Mouse (Mus musculus) testis, adult 2 months (tissue): ENCODE data around the gene Ptprf. TPM values are rescaled to one million over a fixed set of nuclear protein-coding genes. Genes with fewer than 3 reads are reported as not detected.

ENCODE experiments used
- H3K27ac ChIP-seq: fragments of 200-500 bp; 2 replicates; pipeline ENCODE4 v1.5.1; 2012; ENCODE audit warnings: low read depth, low read length; ENCODE audit not compliant: control insufficient read depth, insufficient read depth
- H3K27me3 ChIP-seq: fragments of 200-500 bp; 2 replicates; pipeline ENCODE4 v1.6.1; 2012; ENCODE audit warnings: mild to moderate bottlenecking, low read length, moderate library complexity; ENCODE audit not compliant: control insufficient read depth, insufficient read depth
- H3K36me3 ChIP-seq: fragments of 200-500 bp; 2 replicates; pipeline ENCODE4 v1.6.1; 2012; ENCODE audit warnings: mild to moderate bottlenecking, low read length; ENCODE audit not compliant: control insufficient read depth, insufficient read depth
- H3K4me1 ChIP-seq: fragments of 200-500 bp; 2 replicates; pipeline ENCODE4 v1.6.1; 2012; ENCODE audit warnings: low read length; ENCODE audit not compliant: control insufficient read depth, insufficient read depth
- H3K4me3 ChIP-seq: fragments of 200-500 bp; 2 replicates; pipeline ENCODE4 v1.5.1; 2012; ENCODE audit warnings: low read depth, mild to moderate bottlenecking, low read length, moderate library complexity, mixed read lengths; ENCODE audit not compliant: control insufficient read depth
- CTCF ChIP-seq: fragments of 200-500 bp; IDR thresholded peaks from 2 replicates; pipeline ENCODE4 v1.5.1; 2012; ENCODE audit warnings: low read depth, mild to moderate bottlenecking, inconsistent platforms, low read length, moderate library complexity; ENCODE audit not compliant: control insufficient read depth, insufficient read depth, insufficient replicate concordance
- POLR2A ChIP-seq: fragments of 200-500 bp; IDR thresholded peaks from 2 replicates; pipeline ENCODE4 v1.6.1; 2012; ENCODE audit warnings: low read depth, mild to moderate bottlenecking, inconsistent platforms, low read length, moderate library complexity; ENCODE audit not compliant: control insufficient read depth
- polyA plus RNA-seq: library from polyadenylated mRNA; depleted of rRNA; stranded (reverse); fragments of >200 nt; gene quantifications from 2 replicates; pipeline ENCODE4 v1.2.3, GENCODE M21; 2012

Gene Ptprf
- polyA plus RNA-seq, 1 experiment = 15.2 TPM

DNA sequence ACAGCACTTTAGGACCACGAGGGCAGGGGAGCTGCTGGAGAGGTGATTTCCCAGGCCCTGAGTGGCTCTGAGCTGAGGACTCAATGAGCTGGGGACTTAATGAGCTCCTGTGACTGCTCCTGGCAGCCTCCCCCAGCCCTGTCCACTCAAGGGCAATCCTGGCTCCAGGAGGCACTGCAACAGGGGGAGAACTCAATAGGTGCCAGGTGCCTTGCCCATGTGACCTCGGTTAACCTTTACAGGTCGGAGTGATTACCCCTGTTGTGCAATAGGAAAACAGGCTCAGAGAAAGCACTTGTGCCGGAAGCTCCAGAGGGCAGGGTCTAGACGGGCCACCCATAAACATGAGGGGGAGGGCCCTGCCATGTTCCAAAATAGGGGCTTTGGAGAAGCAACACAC, 17.7 kb downstream of the Ptprf start:
- no peak overlapping the region for H3K27ac ChIP-seq
- H3K27me3 ChIP-seq = no peaks in the 10 kb centered on the region
- H3K4me1 ChIP-seq = peaks cover 16% of the 10 kb centered on the region
- no peak for TF ChIP-seq CTCF
- TF ChIP-seq POLR2A = no peak
- no peaks in the 10 kb centered on the region for H3K36me3 ChIP-seq
- no peak overlapping the region for H3K4me3 ChIP-seq

DNA sequence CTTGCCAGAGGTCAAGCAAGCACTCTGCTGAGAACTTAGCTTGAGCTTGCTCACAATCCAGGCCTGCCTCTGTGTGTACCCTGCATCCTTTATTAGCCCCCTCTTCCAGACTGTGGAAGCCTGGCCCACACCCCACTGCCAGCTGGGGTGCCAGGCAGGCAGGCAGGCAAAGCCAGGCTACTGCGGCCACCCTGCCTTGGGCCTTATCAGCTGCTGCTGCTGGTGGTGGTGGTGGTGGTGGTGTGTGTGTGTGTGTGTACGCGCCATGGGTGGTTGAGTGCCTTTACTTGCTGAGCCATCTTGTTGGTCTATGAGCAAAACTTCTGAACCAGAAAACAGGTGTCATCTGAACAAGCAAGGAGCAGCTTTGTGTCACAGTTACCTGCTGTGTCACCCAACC, 18.3 kb downstream of the Ptprf start:
- Histone ChIP-seq H3K36me3 (no peaks in the 10 kb centered on the region), H3K4me3 (no peak overlapping the region), H3K4me1 (peaks cover 16% of the 10 kb centered on the region), H3K27me3 (no peaks in the 10 kb centered on the region), H3K27ac (no peak overlapping the region)
- no peak for TF ChIP-seq POLR2A
- no peak for TF ChIP-seq CTCF

DNA sequence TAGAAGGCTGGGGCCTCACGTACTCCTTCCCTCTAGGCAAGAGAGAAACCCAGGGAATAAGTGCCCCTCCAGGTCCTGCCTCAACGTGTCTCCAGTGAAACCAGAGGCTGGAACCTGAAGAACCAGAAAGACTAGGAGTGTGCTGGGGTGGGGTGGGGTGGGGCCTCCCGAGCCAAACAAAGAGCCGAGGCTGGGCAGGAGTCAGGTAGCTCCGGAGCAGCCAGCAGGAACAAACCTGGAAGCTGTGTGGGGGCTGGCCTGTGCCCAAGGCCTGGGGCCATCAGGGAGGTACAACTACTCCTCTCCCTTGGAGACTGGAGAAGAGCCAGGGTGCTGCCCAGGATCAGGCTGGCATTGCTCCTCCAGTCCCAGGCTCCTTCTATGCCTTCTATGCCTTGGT, 18.9 kb downstream of the Ptprf start:
- peaks cover 16% of the 10 kb centered on the region for H3K4me1 ChIP-seq
- no peak for TF ChIP-seq POLR2A
- no peak for TF ChIP-seq CTCF
- H3K36me3 ChIP-seq = no peaks in the 10 kb centered on the region

DNA sequence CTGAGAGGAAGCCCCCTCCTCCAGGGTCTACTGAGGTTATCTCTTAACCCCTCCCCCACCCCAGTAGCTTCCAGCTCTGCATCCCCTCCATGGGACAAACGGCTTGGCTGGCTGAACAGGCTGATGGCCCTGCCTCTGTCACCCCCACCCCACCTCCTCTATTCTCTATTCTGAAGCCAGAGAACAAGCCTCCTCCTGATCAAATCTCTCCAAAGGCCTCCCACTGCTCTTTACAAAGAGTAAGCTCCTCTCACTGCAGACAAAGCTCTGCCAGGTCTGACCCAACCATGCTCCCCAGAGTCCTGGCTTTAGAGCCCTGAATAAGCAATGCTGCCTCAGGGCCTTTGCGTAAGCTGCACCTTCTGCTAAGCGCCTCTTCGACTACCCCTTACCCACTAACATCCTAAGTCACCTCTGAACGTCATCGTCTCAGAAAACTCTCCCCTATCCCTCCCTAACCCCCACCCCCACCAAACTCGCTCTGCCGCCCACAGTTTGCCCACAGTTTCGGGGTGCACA, 19.6 kb downstream of the Ptprf start:
- H3K27ac ChIP-seq = no peak overlapping the region
- H3K36me3 ChIP-seq = no peaks in the 10 kb centered on the region
- no peaks in the 10 kb centered on the region for H3K27me3 ChIP-seq
- TF ChIP-seq CTCF (no peak), POLR2A (no peak)
- H3K4me1 ChIP-seq = peaks cover 14% of the 10 kb centered on the region
- no peak overlapping the region for H3K4me3 ChIP-seq

More for the DNA sequence above, 18.9 kb downstream of the Ptprf start:
- no peak overlapping the region for H3K27ac ChIP-seq
- no peaks in the 10 kb centered on the region for H3K27me3 ChIP-seq
- no peak overlapping the region for H3K4me3 ChIP-seq

DNA sequence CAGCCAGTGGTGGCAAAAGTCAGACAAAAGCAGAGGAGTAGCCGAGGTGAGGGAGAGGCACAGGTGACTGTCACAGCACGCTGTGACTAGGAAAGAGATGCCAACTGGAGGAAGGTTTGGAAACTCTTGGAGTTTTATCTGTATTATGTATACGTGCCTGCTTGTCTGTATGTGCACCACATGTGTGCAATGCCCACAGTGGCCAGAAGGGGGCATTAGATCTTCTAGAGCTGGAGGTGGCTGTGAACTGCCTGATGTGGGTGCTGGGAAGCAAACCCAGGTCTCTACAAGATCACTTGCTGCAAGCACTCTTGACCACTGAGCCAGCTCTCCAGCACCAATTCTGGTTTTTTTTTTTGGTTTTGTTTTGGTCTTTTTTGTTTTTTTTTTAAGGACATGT, 20.5 kb downstream of the Ptprf start:
- Histone ChIP-seq H3K27ac (no peak overlapping the region), H3K36me3 (no peaks in the 10 kb centered on the region), H3K4me1 (peaks cover 5% of the 10 kb centered on the region), H3K27me3 (no peaks in the 10 kb centered on the region), H3K4me3 (no peak overlapping the region)
- no peak for TF ChIP-seq POLR2A
- TF ChIP-seq CTCF = peak; percentile 63; the same call in 1 of the 2 replicates

DNA sequence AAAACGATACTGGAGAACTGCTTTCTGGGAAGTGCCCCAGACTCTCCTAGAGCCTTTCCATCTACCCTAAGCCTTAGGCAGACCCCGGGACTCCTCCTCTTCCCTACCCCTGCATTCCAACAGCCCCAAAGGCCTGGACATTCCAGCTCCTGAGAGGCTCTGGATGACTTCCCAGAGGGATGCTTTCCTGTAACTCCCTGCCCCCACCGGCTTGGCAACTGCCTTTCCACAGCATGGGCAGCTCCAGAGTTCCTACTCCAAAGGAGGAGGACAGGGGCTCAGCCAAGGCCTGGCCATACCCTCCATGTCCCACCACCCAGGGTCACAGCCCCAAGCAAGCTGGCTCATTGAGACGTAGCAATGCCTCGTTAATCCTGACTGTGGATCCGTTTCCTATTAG, 21.2 kb downstream of the Ptprf start:
- Histone ChIP-seq H3K36me3 (no peaks in the 10 kb centered on the region), H3K27ac (no peak overlapping the region), H3K4me1 (peaks cover 1% of the 10 kb centered on the region), H3K27me3 (no peaks in the 10 kb centered on the region), H3K4me3 (no peak overlapping the region)
- TF ChIP-seq POLR2A (no peak), CTCF (no peak)

DNA sequence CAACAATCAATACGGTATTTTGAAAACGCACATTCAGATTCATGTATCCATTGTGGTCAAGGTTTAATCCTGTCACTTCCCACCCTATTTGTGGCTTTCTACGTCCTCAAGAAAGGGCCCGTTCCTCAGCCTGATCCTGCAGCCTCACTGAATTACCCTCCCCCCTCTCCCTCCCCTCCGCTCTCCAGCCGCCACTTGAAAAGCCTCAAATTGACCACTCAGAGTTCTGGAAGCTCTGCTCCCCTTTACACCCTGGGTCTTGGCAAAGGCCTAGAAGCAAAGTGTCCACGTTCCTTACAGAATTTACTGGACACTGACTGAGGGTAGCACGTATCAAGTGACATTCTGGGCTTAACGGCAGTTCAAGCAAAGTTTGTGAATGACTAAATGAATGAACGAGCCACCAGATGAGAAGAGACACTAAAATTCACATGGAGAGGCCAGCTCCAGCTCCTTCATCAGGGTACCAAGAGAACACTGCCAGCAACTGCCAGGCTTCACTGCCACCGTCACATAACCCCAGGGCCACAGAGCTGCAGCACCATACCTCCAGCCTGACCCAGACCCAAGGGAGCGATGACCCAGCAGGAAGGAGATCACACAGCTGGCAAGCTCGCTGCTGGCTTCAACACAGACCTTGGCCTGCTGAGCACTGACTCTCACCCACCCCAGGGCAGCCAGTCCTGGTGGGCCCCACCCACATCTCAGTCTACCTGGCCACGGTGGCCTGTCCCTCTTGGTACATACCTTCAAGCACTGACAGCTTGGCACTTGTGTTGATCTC, 22.6 kb downstream of the Ptprf start:
- H3K4me3 ChIP-seq = no peak overlapping the region
- no peaks in the 10 kb centered on the region for H3K27me3 ChIP-seq
- no peak overlapping the region for H3K27ac ChIP-seq
- no peaks in the 10 kb centered on the region for H3K36me3 ChIP-seq
- TF ChIP-seq CTCF = no peak
- TF ChIP-seq POLR2A = no peak
- H3K4me1 ChIP-seq = no peaks in the 10 kb centered on the region
